Mouse (Mus musculus) MEL (cell line): Measurements from ENCODE around the gene Dennd1a.
A peak's percentile ranks its signal among the peaks of the same experiment; 100 is the strongest.

Source experiments
- CHD1 ChIP-seq: IDR thresholded peaks from 2 replicates; pipeline ENCODE4 v1.6.1; 2012; ENCODE audit warnings: low read depth, mild to moderate bottlenecking, inconsistent platforms, low read length, improper control_type of control experiment
- CHD2 ChIP-seq: IDR thresholded peaks from 2 replicates; pipeline ENCODE4 v1.6.1; 2011; ENCODE audit warnings: low read length, improper control_type of control experiment
- CTCF ChIP-seq, 3 experiments: IDR thresholded peaks in 2 of 3; conservative IDR thresholded peaks in 1 of 3; 2 replicates each; pipeline ENCODE4 v1.5.1; 2011 to 2012; ENCODE audit warnings: low read length in 3 of 3, low read depth in 2 of 3, mild to moderate bottlenecking in 2 of 3, improper control_type of control experiment in 1 of 3, inconsistent platforms in 1 of 3, mixed read lengths in 1 of 3, moderate library complexity in 1 of 3; ENCODE audit not compliant: control insufficient read depth in 1 of 3, insufficient read depth in 1 of 3, poor library complexity in 1 of 3, severe bottlenecking in 1 of 3
- E2F4 ChIP-seq: IDR thresholded peaks from 2 replicates; pipeline ENCODE4 v1.6.1; 2011; ENCODE audit warnings: low read depth, low read length, improper control_type of control experiment, borderline replicate concordance
- EP300 ChIP-seq, 2 experiments: IDR thresholded peaks; 2 replicates each; pipeline ENCODE4 v1.6.1; 2011; ENCODE audit warnings: improper control_type of control experiment in 2 of 2, low read length in 2 of 2, low read depth in 1 of 2, mild to moderate bottlenecking in 1 of 2
- GATA1 ChIP-seq: IDR thresholded peaks from 2 replicates; pipeline ENCODE4 v1.6.1; 2011; ENCODE audit warnings: low read depth, low read length, improper control_type of control experiment
- POLR2A ChIP-seq, 2 experiments: IDR thresholded peaks; 2 replicates each; pipeline ENCODE4 v1.6.1; 2011 to 2012; ENCODE audit warnings: low read length in 2 of 2, mild to moderate bottlenecking in 2 of 2, control low read depth in 1 of 2, improper control_type of control experiment in 1 of 2, low read depth in 1 of 2, moderate library complexity in 1 of 2; ENCODE audit not compliant: control insufficient read depth in 1 of 2, insufficient read depth in 1 of 2, poor library complexity in 1 of 2
- POLR2AphosphoS2 ChIP-seq: IDR thresholded peaks from 2 replicates; pipeline ENCODE4 v1.6.1; 2011; ENCODE audit warnings: low read length, improper control_type of control experiment
- POLR2AphosphoS5 ChIP-seq: IDR thresholded peaks from 2 replicates; pipeline ENCODE4 v1.6.1; 2012; ENCODE audit warnings: low read depth, borderline replicate concordance, mild to moderate bottlenecking, inconsistent platforms, low read length, moderate library complexity, mixed read lengths
- RCOR1 ChIP-seq: IDR thresholded peaks from 2 replicates; pipeline ENCODE4 v1.6.1; 2012; ENCODE audit warnings: low read depth, mild to moderate bottlenecking, inconsistent platforms, low read length, improper control_type of control experiment
- SIN3A ChIP-seq: IDR thresholded peaks from 2 replicates; pipeline ENCODE4 v1.6.1; 2012; ENCODE audit warnings: low read length, improper control_type of control experiment, inconsistent platforms
- TAL1 ChIP-seq: IDR thresholded peaks from 2 replicates; pipeline ENCODE4 v1.6.1; 2012; ENCODE audit warnings: mild to moderate bottlenecking, inconsistent platforms, low read length, moderate library complexity, mixed read lengths
- ZKSCAN1 ChIP-seq: IDR thresholded peaks from 2 replicates; pipeline ENCODE4 v1.6.1; 2012; ENCODE audit warnings: low read depth, mild to moderate bottlenecking, inconsistent platforms, low read length, improper control_type of control experiment, moderate library complexity
- ZNF384 ChIP-seq: IDR thresholded peaks from 2 replicates; pipeline ENCODE4 v1.6.1; 2012; ENCODE audit warnings: low read depth, mild to moderate bottlenecking, inconsistent platforms, low read length, improper control_type of control experiment

GRCm38 (mm10) chr2:38286433-38286732 is 807 bp downstream of the Dennd1a start:
- TF ChIP-seq CHD1 (peak; percentile 2; the same call in 1 of the 2 replicates), POLR2AphosphoS5 (no peak), EP300 (IDR thresholded peaks at IDR 0.05; ENCODE audit: low read depth in 1 of 2, low read length in 2 of 2) (no peak), E2F4 (no peak), POLR2A (IDR thresholded peaks at IDR 0.05; ENCODE audit: control insufficient read depth in 1 of 2, insufficient read depth in 1 of 2, low read depth in 1 of 2, low read length in 2 of 2, poor library complexity in 1 of 2) (no peak), ZNF384 (no peak), CTCF (IDR thresholded peaks at IDR 0.05 in 2 of 3, conservative IDR thresholded peaks at IDR 0.05 in 1 of 3; ENCODE audit: control insufficient read depth in 1 of 3, insufficient read depth in 1 of 3, low read depth in 2 of 3, low read length in 3 of 3, poor library complexity in 1 of 3, severe bottlenecking in 1 of 3) (no peak), TAL1 (peak; percentile 41), GATA1 (no peak), RCOR1 (no peak), CHD2 (no peak), POLR2AphosphoS2 (no peak), SIN3A (peak; percentile 17; the same call in 1 of the 2 replicates), ZKSCAN1 (no peak)
